Mouse (Mus musculus) left cerebral cortex, postnatal 10 days (tissue): ENCODE measurements at regions not wholly inside any gene's neighbourhood (a gene's known extent, or its start where the extent isn't known, plus 50 kb on each side); places are given as distances from the start of the nearest gene placed in this dataset. TPM values are rescaled to one million over a fixed set of nuclear protein-coding genes. Genes with fewer than 3 reads are reported as not detected.

Source experiments
- DNase-seq, 2 experiments: peaks; one replicate each; pipeline ENCODE4 v3.0.0; 2021 to 2022; ENCODE audit warnings: low spot score in 2 of 2, mixed read lengths in 1 of 2; ENCODE audit errors: extremely low spot score in 1 of 2
- intact Hi-C: fragments of 180-260 bp; cut with DNase I; formaldehyde crosslinking; loops from one replicate; pipeline ENCODE4 v1.15.1; 2025
- microRNA-seq: library from miRNA; unstranded; fragments of <30 nt; microRNA quantifications from one replicate; pipeline ENCODE4 v1.2.0, GENCODE M21; 2022

DNA sequence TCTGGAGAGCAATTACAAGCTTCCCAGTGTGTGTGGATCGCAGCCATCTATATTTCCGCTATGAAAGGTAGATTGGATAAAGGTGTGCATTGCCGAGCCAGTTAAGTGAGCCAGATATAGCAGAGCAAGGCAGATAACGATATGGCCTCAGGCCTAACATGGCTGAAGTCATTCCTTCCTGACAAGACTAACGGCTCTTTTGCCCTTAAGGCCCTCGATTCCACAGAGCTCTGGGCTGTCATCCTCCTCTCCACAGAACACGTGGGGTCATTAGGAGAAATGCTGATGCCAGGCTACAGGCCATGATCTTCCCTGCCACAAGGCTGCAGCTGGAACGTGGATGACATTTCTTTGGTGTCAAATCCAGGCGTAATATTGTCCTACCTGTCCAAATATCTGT lies 72.7 kb upstream of the Pbx1 start:
- intact Hi-C loops: no loop called here
- no peak for DNase-seq

DNA sequence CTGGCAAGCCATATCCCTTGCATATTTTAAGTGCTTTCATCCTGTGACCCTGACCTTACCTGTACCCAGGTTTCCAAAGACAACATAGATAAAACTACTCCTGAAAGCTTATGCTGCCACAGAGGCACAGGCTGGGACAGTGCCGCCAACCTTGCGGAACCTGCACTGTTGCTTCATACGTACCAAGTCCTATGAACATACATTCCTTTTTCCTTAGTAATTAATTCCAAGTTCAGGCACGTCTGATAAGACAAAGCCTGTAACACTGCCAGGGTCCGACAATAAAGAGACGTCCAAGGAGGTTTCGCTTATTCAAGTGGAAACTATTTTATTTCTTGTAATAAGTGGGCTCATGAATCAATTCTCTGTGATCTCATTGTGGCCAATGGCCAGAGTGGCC lies 70.2 kb upstream of the Pbx1 start:
- DNase-seq: no peak
- intact Hi-C loops: no loop called here

DNA sequence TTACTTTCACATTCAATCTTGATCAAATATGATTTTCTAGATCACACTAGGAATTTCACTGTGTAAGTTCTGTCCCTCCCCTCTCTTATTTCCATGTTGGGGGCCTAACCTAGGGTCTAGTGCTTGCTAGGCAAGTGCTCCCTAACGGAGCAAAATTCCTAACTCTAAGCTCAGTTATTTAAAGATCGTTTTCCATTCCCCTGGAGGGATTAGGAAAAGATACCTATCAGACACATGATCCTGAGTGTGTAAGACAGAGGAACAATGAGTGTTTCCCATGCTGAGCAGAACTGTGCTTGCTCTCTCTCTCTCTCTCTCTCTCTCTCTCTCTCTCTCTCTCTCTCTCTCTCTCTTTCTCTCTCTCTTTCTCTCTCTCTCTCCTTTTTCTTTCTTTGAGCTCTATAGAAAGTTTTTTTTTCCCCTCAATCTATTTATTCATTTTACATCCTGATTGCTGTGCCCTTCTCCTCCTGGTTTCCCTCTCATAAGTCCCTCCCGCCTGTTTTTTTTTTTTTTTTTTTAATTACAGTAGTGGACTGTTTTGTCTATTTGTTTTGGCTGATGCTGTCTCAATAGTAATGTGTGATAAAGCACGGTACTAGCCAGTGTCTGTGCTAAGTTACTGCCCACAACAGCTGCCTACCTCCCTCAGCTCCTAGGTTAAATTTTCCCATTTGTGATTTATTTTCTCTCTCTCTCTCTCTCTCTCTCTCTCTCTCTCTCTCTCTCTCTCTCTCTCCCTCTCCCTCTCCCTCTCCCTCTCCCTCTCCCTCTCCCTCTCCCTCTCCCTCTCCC lies 69.5 kb upstream of the Pbx1 start:
- intact Hi-C loops: no loop called here
- DNase-seq: no peak

DNA sequence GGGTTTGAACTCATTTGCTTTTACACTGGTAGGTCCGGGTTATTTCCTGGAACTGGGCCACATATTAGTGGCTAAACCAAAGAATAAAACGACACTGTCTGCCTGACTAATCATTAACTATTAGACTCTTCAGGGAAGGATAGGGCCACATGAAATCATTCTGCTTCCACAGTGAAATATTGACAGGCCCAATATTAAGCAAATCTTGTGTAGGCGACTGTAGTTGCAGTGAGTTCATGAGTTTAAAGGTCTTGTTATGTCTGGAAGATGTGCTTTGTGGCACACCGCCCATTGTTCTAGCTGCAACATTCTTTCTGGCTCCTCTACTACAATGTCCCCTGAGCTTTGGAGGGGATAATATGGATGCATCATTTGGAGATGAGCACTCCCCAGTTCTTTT lies 65.7 kb upstream of the Pbx1 start:
- no peak for DNase-seq
- intact Hi-C loops: no loop called here

DNA sequence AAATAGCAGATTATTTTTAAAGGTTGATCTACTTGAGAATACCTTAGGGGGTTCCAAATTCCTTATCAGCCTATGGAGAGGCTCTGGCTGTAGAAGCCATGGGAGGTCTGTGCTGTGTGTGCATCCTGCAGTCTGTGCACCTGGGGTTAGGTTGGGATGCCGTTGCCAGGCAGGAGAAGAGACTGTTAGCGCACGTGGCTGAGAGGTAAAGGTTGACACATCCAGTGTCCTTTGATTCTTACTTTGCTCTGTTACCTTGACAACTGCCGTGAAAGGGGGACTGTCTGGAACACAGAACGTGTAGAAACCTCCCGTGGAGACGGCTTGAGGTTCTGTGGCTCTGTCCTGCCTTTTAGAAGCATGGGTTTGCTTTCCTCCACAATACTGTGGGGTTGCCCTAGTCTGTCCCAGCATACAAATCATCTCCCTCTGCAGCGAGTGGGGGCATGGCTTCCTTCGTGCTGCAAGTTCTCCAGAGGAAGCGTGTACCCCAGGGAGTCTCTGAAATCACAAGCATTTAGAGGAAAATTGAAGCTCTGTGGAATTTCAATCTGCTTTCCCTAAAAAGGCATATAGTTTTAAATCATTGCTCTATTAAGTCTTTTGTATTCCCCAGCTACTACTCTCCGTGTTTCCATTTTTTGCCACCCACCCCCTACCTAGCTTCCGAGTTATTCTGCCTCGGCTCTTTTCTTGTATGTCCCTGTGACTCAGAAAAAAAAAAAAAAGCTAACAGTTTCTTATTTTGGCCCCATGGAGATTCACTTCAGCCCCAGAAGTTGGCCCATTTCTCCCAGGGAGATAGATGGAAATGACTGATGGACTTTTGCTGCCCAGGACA lies 63.8 kb upstream of the Pbx1 start:
- intact Hi-C loops: no loop called here
- no peak for DNase-seq

DNA sequence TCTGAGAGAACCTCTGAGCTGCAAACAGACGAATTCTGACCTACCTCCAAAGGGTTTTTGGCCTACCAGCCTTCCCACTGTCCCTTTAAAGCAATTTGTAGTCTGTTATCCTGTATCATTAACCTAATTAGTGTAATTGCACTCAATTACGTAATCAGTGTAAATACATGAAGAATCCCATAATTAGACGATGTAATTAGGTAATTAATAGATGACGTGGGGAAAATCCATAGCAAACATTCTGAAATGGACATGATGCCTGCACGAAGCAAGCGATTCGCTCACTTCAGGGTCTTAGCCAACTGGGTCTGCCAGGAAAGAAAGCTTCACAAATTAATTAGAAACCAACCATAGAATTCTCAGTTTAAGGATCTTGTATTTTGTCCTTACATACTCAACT lies 55.4 kb upstream of the Pbx1 start:
- DNase-seq: no peak
- intact Hi-C loops: no loop called here

DNA sequence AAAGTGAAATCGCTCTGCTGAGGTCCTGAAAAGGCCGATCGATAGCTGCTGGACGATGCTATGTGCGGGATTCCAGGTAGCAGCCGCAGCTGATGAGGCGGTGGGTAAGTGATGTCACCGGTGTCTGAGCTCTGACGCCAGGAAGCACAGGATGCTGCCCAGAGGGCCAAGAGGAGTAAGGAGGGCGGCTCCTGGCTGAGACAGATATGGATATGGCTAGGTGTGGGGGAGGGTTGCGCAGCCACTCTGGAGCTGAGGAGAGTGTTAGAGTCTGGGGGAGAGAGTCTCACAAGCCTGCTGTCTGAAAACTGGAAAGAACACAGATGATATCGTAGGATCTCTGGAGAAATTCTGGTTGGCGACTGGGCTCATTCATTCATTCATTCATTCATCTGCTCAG lies 51.6 kb upstream of the Pbx1 start:
- intact Hi-C loops: no loop called here

More for the DNA sequence above, 51.6 kb upstream of the Pbx1 start:
- DNase-seq: no peak

Small RNA genes in the stretch of these regions (microRNA-seq; reads per million reads assigned to microRNA genes)
- not detected for gene Mir6348
- gene Mir6354: not detected
